Mouse (Mus musculus) retina, embryonic 14.5 days (tissue): ENCODE measurements around the gene Cpm.

ENCODE experiments used
- DNase-seq: peaks from one replicate; pipeline ENCODE4 v3.0.0-alpha.2; 2015; ENCODE audit warnings: low spot score

The Cpm gene

DNA sequence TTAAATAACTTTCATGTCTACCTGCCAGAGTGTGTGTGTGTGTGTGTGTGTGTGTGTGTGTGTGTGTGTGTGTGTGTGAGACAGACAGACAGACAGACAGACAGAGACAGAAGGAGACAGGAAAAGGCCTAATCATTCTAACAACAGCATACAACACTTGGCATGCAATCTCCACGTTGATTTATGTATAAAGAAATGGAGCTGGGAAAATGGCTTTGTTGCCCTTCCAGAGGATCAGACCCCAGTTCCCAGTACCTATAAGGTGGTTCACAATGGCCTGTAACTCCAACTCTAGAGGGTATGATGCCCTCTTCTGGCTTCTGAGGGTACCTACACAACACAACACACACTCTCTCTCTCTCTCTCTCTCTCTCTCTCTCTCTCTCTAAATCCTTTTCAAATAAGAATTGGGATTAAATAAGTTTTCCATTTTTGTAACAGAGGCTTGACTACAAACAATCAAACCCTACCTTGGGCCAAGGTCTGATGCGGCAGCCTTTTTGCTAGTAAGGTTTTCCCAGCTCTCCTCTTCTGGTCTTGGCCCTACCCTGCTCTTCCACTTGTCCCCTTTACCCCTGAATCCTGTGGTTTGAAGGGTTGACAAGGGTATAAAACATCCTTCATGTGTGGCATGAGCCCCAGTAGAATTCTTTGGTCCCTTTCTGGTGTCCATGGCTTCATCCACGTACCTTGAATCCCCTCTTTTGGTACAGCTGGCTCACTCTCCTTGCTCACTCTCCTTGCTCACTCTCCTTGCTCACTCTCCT lies 6.7 kb downstream of the Cpm start:
- DNase-seq: no peak

DNA sequence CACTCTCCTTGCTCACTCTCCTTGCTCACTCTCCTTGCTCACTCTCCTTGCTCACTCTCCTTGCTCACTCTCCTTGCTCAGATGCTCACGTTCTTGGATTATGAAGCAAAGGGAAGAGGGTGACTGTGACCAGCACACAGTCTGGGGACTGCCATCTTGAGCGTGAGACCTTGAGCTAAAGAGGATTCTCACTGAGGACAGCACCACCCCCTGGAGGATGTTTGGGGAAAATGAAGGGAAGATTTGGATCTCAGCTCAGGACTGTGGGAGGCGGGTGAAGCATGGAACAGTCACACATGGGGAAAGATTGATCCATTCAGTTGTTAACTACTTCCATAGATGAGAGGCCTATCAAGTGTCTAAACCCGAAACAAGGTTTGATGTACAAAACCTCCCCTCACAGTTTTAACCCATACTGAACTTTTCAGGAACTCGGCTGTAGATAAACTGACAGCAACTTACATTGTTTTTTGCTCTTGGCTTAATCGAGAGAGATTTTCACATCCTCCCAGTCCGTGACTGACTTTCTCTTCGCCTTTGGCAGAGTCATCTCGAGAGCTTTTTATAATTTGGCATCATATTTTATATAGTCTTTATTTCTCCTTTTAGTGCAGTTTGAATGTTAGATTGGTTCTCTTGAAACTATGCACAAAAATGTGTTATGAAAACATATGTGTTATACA lies 7.9 kb downstream of the Cpm start:
- DNase-seq: no peak

DNA sequence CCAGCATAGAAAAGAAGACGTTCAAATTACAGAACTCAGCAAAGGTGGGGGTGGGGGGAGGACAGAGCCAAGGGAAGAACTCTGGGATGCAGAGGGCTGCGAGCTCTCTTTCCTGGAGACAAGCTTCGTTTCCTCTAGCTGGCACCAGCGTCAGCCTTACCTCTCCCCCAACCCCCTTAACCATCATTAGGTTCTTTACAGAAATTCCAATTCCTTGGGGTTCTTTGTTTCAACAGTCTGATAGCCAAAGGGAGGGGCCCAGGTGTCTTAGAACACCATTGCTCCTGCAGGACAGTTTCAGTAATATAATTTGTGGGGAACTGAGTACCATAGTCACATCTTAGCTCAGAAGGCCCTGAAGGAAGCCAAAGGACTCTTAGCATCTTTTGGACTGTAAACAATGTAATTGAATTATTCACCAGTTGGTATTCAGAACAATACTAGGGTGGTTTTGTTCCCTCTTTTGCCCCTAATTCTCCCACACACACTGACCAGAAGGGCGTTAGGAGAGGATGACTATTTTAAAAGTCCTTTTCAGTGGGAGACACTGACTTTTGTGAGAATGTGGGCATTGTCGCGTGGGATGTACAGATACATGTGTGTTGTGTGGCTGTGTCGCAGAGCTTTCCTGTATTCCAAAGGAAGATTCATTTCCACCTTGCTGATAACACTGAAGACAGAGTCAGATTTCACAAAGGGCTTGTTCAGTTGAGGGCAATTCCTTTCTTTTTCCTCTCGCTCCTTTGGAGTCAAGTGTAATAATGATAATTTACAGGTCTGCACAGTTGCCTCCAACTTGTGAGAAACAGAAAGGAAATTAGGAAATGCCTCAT lies 8.7 kb downstream of the Cpm start:
- no peak for DNase-seq

DNA sequence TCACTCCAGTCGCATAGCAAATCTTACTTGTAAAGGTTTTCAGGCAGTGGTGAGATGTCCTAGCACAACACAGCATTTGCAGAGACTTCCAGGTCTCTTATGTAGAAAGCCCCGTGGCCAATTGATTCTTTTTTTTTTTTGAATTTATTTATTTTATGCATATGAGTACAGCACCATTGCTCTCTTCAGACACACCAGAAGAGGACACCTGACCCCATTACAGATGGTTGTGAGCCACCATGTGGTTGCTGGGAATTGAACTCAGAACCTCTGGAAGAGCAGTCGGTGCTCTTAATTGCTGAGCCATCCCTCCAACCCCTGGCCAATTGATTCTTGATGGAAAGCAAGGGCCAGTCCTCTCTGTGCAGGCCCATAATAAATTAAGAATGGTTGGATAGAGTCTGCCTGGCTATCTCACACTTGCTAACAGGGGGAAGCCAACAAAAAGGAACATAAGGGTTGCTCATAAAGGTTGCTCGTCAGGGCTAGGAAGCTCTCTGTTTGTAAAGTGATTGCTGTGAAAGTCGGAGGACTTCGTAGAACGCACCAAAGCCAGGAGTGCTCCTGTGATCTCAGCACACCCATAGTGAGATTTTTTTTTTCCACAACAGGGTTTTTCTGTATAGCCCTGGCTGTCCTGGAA lies 9.4 kb downstream of the Cpm start:
- no peak for DNase-seq

DNA sequence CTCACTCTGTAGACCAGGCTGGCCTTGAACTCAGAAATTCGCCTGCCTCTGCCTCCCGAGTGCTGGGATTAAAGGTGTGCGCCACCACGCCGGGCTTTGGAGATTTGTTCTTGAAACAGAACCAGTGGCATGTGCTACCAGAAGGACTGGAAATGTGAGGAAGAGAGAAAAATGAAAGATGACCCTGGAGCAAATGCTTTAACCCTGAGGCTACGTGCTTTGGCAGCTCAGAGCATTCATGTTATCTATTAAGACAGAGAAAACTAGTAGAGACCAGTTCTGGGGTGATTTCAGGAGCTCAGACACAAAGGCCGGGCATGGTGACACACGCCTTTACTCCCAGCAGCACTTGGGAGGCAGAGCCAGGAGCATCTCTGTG lies 9.9 kb downstream of the Cpm start:
- DNase-seq: no peak

DNA sequence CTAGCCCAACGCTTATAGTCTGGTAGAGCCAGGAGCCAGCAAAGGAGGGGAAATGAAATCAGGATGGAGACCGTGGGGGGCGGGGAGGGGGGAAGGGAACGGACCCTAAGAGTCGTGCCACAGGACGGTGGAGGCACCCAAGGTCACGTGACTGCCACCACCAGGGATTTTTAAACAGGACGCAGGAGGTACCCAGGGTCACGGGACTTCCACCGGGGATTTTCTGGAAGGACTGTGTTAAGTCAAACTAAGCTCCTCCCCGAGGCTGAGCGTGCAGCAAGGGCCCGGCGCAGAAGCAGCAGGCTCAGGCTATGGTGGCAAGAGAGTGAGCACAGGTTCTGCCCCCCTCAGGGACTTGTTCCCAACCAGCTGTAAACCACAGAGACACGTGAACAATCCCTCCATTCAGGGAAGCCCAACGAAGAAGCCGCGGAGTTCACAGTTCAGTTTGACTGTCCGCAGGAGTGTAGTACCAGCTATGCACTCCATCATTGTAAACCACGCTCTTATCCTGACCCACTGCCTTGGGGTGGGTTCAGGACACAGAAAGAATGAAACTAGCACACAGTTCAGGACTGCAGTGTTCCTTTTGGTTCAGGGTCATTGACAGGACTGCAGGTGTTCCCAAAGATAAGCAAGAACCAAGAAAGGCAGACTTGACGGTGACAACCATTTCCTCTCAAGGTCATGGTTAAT lies 10.7 kb downstream of the Cpm start:
- no peak for DNase-seq

DNA sequence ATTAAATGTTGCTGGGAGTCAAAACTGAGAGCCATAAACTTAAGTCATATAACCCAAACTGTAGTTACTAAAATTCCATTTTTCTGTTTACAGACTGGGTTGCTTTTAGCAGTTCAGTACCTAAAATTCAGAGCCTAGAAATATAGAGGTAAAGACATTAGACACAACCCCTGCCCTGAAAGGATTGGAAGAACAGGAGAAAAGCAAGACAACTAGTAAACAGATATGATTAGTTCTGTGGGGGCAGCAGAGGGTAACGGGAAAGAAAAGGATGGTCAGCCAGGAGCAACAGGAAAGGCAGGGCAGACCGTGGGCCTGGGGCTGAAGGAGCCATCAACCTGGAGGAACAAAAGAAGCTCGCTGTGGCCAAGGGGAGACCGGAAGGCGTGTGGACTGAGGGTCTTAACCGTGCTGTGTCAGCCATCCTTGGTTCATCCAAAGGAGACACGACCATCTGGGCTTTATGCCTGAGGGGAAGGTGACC lies 11.3 kb downstream of the Cpm start:
- DNase-seq: no peak

DNA sequence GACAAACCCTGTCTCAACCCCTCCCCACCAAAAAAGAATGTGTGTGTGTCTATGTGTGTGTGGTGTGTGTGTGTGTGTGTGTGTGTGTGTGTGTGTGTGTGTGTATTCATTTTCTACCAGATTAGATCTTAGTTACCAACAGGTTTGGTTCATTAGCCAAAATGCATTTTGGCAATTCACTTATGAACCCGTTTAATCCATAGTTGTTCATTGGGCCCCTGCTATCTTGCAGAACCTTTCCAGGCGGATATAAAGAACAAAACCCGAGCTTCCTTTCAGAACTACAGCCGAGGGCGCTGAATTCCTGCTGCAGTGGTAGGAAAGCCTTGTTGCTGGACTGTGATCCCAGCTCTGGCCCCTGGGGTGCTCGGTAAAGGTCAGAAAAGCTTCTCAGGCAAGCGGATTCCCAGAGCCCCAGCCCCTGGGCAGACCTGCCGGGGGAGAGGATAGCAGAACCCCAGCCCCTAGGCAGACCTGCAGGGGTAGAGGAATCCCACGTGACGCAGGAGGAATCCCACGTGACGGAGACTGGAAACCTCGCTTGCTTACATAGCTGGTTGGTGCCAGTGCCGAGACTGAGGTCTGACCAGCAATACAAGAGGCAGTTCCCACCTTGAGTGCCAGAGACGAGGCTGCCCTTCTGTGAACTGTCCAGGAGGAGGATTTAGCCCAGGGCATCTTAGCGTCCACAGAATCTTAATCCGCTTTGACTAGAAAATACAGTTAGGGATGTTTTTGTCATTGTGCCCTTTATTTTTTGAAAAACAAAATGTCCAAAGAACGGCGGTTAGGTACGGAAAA lies 12.3 kb downstream of the Cpm start:
- DNase-seq: peak; percentile 43

DNA sequence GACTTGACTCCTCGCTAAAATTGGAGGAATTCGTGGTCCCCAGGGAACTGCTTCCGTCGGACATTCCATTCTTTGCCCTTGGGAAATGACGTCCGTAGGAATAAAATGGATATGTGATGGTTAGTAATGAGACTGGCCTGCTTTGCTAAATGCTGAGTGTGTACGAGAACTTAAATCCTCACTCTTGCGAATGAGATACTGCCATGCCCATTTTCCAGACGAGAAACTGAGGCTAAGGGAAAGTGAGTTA lies 12.8 kb downstream of the Cpm start:
- no peak for DNase-seq

DNA sequence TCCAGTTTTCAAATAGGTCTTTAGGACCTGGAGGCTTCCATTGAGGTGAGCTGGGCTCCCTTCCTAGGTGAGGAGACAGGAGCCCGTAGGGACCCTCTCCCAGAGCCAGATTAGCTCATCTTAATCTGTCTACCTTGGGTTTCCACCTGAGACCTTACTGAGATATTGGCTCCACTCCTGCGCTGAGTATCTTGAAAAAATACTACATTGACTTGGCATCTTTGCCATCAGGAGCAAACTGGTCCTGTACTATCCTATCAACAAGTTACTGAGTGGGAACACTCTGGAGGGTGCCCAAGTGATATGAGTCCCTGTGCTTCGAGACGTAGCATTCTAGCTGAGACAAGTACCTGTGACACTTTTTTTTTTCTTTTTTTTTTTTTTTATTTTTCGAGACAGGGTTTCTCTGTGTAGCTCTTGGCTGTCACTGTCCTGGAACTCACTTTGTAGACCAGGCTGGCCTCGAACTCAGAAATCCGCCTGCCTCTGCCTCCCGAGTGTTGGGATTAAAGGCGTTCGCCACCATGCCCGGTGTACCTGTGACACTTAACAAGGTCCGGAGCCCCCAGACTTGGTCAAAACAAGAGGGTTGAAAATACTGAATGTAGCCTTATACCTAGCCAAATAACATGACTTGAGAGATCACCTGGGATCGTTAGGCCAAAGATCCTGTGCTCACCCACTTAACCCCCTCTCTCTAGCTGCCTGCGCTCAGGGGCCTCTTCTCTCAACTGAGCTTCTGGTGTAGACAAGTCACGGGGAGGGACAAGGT lies 13.4 kb downstream of the Cpm start:
- DNase-seq: no peak

DNA sequence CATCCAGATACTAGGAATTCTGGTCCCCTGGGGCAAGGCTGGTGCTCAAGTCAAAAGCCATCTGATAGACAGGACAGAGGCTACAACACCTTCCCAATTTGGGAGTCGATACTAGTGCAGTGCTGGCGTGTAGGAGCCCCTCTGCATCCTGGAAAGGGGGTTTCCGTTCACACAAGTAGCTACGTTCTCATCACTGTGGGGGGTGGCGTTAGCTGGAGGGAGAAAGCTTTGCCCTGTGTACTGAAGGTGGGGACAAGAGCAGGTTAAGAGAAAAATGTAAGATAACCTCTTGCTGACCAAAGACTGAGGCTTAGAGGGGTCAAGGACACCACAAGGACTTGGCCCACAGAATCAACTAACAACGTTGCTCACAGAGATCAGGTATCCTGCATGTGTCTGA lies 14.0 kb downstream of the Cpm start:
- DNase-seq: no peak

DNA sequence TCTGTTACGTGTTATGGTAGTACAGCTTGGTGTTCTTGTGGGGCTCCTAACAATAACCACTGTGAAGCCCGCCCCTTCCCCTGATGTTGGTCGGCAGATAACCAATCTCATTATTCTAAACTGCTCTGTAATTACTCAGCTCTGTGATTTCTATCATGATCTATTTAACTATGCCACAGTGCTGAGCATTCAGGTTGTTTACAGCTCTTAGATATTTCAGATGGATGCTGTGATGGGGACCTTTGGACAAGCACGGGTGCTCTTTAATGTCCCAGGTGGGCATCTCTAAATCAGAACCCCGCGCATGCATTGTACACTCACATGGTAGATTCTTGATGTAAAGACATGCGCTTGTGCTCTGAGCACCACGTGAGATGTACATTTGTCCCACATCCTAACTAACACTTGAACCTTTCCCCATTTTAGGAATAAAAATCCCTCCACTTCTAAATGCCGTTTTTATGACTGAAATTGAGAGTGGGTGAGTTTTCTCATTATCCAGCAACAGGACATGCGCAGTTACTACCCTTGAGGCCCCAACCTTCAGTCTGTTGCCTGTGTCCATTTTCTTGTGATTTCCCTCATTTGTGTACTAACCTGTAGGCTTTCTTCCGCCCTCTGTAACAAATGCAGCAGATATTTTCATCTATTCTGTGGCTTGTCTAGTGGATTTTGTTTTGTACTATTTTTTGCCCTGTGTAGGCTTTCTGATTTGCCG lies 14.6 kb downstream of the Cpm start:
- no peak for DNase-seq

DNA sequence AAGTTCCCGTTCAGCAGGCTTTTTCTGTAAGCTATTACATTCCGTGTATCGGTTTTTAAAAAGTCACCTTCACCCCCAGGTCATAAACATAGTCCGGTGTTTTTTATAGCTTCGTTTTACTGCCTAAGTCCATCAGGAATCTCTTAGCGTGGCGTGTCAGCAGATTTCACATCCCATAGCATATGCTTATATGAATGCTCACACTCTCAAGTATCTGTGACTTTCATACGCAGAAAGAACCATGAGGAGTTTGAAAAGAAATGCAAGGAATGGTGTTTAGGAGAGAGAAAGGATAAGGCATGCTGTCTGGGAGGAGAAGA lies 15.1 kb downstream of the Cpm start:
- DNase-seq: no peak

DNA sequence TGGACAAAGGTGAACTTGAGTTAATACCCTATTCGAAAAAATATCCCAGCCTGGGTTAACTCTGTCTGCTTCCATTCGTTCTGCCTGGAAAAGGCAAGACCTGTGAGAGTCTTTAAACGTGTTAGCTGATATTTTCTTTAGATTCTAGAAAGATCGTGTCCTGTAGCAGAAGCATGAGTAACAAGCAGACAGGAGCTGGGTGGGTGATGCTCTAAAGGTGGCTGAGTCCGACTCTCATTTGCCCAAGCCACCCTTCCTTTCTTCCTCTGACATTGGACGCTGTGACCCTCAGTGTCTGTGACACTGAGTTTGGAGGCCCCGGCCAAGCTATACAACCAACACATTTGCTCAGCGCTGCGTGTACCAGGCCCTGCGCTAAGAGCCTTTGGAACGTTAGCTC lies 15.5 kb downstream of the Cpm start:
- DNase-seq: no peak

DNA sequence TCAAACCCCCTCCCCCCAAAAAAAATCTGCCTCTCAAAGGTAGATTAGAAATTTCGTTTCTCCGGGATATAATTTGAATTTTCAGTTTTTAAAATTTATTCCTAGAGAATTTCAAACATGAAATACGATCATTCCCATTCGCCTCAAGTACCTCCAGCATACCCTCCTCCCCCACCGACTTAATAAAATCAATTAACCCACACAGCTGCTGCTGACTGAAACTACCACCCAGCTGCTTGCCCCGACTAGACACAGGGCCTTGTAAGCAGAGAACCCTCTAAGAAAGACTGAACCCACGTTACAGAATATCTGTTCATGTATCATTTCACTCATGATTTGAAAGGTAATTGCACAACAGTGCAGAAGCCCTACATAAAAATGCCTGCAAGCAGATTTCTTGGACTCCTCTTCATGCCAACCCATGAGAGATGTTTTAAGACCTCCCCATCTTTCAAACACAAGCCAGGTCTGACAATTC lies 16.2 kb downstream of the Cpm start:
- DNase-seq: no peak

DNA sequence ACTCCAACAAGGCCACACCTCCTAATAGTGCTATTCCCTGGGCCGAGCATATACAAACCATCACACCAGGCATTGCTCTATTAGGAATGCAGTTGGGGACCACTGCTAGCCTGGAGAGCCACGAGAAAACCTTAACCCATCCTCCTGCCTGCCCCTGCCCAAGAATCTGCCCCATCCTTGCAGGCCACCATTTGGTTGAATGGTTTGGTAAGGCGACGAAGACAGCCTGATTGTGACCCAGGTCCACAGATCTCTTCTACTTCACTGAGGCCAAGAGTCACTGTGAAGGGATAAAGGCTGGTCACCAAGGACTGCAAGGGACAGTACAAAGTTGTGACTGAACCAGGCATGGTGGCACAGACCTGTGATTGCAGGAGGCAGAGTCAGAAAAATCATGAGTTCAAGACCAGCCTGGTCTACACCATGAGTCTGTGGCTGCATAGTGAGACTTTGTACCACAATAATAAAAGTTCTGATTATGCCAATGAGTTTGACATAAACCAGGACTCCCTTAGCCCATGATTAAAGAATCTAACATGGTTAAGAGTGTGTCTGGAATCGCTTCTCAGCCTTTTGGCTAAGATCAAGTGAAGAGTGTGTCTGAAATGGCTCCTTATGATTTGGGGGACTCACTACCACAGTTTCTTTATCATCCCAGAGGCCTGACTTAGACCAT lies 17.3 kb downstream of the Cpm start:
- no peak for DNase-seq

DNA sequence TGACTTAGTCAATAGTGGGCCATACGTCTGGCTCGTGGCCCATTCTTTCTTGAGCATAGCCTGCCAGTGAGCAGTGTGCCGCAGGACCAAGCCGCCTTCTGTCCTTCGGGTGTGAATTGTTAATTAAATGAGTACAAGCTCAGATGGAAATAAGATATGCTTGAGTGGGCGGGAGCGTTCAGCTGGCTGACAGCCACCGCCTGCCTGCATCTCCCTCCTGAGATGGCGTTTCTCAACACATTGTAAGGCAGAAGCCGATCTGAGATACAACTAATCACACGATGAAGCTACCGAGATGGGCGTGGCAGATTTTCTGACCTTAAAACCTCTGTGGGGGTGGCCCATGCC lies 17.8 kb downstream of the Cpm start:
- peak; percentile 38 for DNase-seq

DNA sequence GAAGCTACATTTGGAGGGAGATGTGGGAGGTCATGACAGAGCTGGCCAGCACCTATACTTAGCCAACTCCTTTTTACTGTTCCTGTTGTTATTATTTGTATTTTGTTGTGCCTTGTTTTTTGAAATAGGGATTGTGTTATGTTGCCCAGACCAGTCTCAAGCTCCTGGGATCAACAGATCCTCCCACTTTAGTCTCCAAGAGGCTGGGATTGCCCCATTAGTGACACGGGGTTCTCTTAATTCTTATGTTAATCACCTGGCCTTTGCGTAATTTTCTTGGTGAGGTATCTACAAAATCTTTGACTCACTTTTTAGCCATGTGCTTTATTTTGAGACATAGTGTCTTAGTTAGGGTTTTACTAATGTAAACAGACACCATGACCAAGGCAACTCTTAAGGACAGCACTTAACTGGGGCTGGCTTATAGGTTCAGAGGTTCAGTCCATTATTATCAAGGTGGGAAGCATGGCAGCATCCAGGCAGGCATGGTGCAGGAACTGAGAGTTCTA lies 18.7 kb downstream of the Cpm start:
- DNase-seq: no peak

DNA sequence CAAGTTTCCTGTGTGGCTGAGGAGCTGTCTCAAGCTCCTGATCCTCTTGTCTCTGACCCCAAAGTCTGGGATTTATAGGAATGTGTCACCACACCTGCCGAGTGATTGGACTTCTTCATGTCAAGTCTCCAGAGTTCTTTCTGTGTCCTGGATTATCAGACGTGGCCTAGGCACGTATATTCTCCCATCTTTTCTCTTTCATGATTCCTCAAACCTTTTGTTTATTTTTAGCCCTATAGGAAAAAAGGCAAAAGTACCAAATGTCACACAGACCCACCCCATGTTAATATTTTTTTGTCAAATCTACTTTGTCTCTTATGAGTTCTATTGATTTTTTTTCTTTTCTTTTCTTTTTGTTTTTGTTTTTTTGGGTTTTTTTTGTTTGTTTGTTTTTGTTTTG lies 19.3 kb downstream of the Cpm start:
- DNase-seq: no peak
